Mouse (Mus musculus) heart, embryonic 15.5 days (tissue): ENCODE measurements at regions not wholly inside any gene's neighbourhood (a gene's known extent, or its start where the extent isn't known, plus 50 kb on each side); places are given as distances from the start of the nearest gene placed in this dataset.
A peak's percentile ranks its signal among the peaks of the same experiment; 100 is the strongest.

ENCODE experiments used
- ATAC-seq: fragments of 200-750 bp; cut with Nextera tagmentation; replicated peaks from 2 replicates; pipeline ENCODE4 v1.8.0; 2017; ENCODE audit warnings: low read depth, moderate TSS enrichment; ENCODE audit not compliant: insufficient number of reproducible peaks, insufficient read depth, low FRiP score
- H3K27ac ChIP-seq: fragments of 300-500 bp; sonication (generic); 2 replicates; pipeline ENCODE4 v1.5.1; 2015; ENCODE audit warnings: mild to moderate bottlenecking, inconsistent platforms
- H3K27me3 ChIP-seq: fragments of 300-500 bp; sonication (generic); 2 replicates; pipeline ENCODE4 v1.6.1; 2015; ENCODE audit warnings: inconsistent platforms
- H3K36me3 ChIP-seq: fragments of 300-500 bp; sonication (generic); 2 replicates; pipeline ENCODE4 v1.6.1; 2015; ENCODE audit warnings: mild to moderate bottlenecking, inconsistent platforms
- H3K4me1 ChIP-seq: fragments of 300-500 bp; sonication (generic); replicated peaks from 2 replicates; pipeline ENCODE4 v1.6.1; 2015; ENCODE audit warnings: inconsistent platforms
- H3K4me2 ChIP-seq: fragments of 300-500 bp; sonication (generic); 2 replicates; pipeline ENCODE4 v1.6.1; 2015; ENCODE audit warnings: inconsistent platforms, mild to moderate bottlenecking, moderate library complexity
- H3K4me3 ChIP-seq: fragments of 300-500 bp; sonication (generic); 2 replicates; pipeline ENCODE4 v1.5.1; 2015; ENCODE audit warnings: mild to moderate bottlenecking, inconsistent platforms
- H3K9ac ChIP-seq: fragments of 300-500 bp; sonication (generic); 2 replicates; pipeline ENCODE4 v1.6.1; 2015; ENCODE audit warnings: mild to moderate bottlenecking, inconsistent platforms
- H3K9me3 ChIP-seq: fragments of 300-500 bp; sonication (generic); replicated peaks from 2 replicates; pipeline ENCODE4 v1.6.1; 2016; ENCODE audit warnings: inconsistent platforms
- WGBS: fragments of 180-500 bp; shearing (Covaris S2); methylation state at CpG from one replicate; pipeline ENCODE4 v1.1.7; 2015; ENCODE audit warnings: mixed read lengths; 5-methylcytosine and 5-hydroxymethylcytosine counted together

DNA sequence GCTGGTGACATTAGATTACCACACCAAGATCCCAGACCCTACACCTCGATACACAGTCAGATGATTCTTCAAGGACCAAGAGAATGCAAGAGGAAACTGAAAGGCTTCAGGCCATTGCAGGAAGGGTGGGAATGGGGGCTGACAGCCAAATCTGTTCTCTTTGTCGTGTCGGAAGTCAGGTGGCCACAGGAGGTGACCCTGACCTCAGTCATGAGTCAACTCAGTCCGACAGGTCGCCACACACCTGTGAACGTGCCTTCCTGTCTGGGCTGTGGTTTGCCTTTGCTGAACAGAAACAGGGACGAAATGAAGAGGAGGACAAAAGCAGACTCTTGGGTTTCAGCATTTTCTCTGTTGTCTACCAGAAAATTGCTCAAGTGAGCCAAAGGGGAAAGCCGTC is 318.3 kb upstream of the Gm26657 start:
- no peaks in the 10 kb centered on the region for H3K9me3 ChIP-seq
- ATAC-seq: no peak
- H3K36me3 ChIP-seq: no peaks in the 10 kb centered on the region
- 61% methylated on average over 8 of the region's 8 CpGs for WGBS
- H3K4me1 ChIP-seq: no peaks in the 10 kb centered on the region
- no peak overlapping the region for H3K27ac ChIP-seq
- H3K9ac ChIP-seq: no peak overlapping the region
- H3K4me2 ChIP-seq: no peak overlapping the region
- no peak overlapping the region for H3K4me3 ChIP-seq
- no peaks in the 10 kb centered on the region for H3K27me3 ChIP-seq

DNA sequence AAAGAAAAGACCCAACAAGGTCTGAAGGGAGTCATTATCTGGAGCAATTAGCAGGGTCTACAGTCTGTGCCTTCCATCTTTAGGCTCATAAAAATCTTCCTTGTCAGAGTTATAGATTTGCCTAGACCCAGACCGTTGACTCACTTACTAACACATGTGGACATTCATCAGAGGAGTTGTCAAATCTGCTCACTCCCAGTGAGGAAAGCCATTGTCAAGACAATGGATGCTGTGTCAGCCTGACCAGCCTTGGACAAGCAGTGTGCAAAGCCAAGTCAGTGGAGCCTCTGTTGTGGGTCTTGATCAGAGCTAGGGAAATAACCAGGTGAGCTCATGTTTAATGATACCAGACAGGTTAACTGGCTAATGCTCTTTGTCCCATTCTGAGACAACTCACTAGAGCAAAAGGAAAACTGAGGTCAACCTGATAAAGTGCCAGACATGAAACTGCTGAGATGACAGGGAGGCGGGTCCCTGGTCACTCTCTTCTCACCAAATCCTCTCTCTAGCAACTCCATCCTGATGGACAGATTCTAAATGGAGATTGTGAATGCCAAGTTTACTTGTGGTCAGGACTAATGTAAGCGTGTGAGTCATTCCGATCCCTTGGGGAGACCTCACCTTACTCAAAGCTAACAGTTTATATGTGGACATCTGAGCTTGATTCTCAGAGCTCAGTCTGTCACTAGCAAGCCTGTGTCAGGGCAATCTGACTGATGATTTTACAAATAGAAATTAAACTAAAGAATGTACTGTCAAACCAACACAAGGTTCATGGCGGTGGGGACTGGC is 320.6 kb upstream of the Gm26657 start:
- Histone ChIP-seq H3K36me3 (no peaks in the 10 kb centered on the region), H3K27me3 (no peaks in the 10 kb centered on the region), H3K9me3 (no peaks in the 10 kb centered on the region), H3K4me1 (no peaks in the 10 kb centered on the region), H3K9ac (no peak overlapping the region), H3K27ac (no peak overlapping the region), H3K4me2 (no peak overlapping the region), H3K4me3 (no peak overlapping the region)
- 76% methylated on average over 5 of the region's 5 CpGs for WGBS
- ATAC-seq: no peak

DNA sequence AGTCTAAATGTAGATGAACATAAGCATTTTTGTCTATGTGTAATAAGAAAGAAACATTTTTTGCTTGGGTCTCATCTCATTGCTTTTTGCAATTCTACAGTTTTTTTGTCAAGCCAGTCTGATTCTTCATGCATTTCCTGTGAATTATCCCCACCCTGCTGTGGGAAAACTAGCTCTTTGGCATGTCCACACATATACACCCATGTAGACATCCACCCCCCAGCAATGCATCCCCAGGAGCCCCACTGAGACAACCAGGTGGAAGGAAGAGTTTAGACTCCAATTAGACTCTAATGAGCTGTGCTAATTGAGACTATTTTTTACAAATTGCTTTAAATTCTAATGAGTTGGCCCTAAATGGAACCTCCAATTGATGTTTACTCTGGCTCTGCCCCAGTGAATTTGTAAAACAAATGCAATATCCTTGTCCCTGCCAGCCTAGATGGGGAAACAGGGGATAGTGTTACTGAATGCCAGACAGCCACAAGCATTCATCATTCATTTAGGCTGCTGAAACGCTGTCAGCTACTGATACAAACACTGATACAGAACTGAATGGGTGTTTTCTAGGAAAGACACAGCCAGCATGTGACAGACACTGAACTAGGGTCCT is 328.7 kb upstream of the Gm26657 start:
- WGBS: 19% methylated on average over 1 of the region's 1 CpGs
- ATAC-seq: no peak

DNA sequence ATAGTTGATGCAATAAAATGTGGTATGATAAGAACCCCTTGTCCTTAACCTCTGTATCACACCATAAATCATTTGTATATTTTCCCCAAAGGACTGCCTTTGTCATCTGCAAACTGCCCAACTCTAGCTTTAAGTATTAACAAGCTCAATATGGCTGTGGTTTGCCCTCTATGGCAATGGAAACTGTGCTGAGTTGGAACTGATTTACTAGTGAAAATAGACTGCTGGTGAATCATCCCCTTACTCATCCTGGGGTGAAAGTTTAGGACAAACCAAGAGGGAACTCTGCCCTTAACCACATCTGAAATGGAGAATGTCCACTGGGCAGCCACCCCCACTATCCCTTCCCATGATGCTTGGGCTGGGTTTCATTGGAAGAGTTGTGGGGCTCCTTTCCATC is 346.1 kb upstream of the Gm26657 start:
- no peaks in the 10 kb centered on the region for H3K36me3 ChIP-seq
- H3K4me2 ChIP-seq: no peak overlapping the region
- no peak overlapping the region for H3K9ac ChIP-seq
- H3K4me1 ChIP-seq: no peaks in the 10 kb centered on the region
- H3K9me3 ChIP-seq: no peaks in the 10 kb centered on the region
- ATAC-seq: no peak
- H3K27me3 ChIP-seq: no peaks in the 10 kb centered on the region
- no peak overlapping the region for H3K27ac ChIP-seq
- no peak overlapping the region for H3K4me3 ChIP-seq

More for the DNA sequence above, 328.7 kb upstream of the Gm26657 start:
- Histone ChIP-seq H3K4me2 (no peak overlapping the region), H3K27ac (no peak overlapping the region), H3K36me3 (no peaks in the 10 kb centered on the region), H3K4me3 (no peak overlapping the region), H3K9ac (no peak overlapping the region), H3K4me1 (no peaks in the 10 kb centered on the region), H3K9me3 (no peaks in the 10 kb centered on the region), H3K27me3 (no peaks in the 10 kb centered on the region)

DNA sequence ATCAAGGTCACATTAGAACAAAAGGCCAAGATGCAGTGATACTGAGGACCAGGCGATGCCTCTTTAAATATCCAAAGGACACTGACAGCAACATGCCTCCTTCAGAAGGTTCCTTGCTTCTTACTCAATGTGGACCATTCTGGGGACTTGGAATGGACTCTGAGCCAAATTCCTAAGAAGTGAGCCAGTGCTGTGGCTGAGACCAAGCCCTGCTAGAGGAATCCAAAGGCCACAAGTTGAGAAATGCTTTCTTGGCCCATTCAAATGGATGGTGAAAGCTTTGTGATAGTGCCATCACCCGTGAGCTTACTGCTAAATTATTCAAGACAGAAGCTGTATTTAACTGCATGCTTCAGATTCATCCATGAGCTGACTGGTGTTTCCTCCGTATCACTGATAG is 352.8 kb upstream of the Gm26657 start:
- H3K4me2 ChIP-seq: no peak overlapping the region
- H3K27me3 ChIP-seq: no peaks in the 10 kb centered on the region
- 53% methylated on average over 3 of the region's 3 CpGs for WGBS
- no peak overlapping the region for H3K9ac ChIP-seq
- no peaks in the 10 kb centered on the region for H3K9me3 ChIP-seq
- no peak for ATAC-seq
- no peaks in the 10 kb centered on the region for H3K4me1 ChIP-seq
- no peak overlapping the region for H3K4me3 ChIP-seq
- H3K27ac ChIP-seq: no peak overlapping the region
- no peaks in the 10 kb centered on the region for H3K36me3 ChIP-seq

DNA sequence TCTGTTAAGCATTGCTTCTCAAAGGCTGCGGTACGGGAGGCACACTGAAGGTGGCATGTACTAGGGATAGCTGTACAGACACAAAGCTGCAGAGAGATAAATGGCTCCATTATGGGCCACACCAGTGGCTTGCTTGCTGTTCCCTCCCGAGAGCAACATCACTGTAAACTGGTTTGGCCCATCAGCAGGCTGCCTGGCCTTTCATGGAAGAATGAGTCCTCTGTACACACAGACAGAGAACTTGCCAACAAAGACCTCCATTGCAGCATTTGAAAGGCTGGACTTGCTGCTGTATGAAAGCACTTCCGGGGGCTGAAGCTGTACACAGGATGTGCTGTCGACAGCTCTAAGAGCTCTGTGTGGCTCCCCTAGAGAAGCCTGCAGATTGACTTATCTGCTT is 364.1 kb upstream of the Gm26657 start:
- no peaks in the 10 kb centered on the region for H3K36me3 ChIP-seq
- H3K9ac ChIP-seq: no peak overlapping the region
- no peak for ATAC-seq
- no peak overlapping the region for H3K4me3 ChIP-seq
- 20% methylated on average over 5 of the region's 5 CpGs for WGBS
- H3K4me2 ChIP-seq: peak overlapping the region; percentile 21; the same call in 1 of the 2 replicates
- peak overlapping the region; percentile 33; the same call in 1 of the 2 replicates for H3K27ac ChIP-seq
- peaks cover 9% of the 10 kb centered on the region; the same call in 1 of the 2 replicates for H3K4me1 ChIP-seq
- no peaks in the 10 kb centered on the region for H3K9me3 ChIP-seq
- no peaks in the 10 kb centered on the region for H3K27me3 ChIP-seq

DNA sequence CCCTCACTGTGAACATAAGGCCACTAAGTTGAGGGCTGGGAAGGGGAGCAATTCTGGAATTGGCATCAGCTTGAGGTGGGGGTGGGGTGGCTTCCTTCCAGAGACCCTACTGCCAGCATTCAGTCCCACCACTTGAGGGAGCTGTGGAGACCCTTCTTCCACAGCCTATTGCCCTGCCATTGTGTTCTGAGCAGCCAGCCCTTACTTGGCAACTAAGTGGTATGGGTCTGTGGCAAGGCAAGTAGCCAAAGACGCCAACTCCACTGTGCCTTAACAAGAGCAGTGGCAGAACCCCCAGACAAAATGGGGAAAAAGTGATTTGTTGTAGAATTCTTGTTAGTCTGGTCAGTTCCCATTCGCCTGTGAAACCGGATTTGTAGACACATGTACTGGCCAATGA is 365.4 kb upstream of the Gm26657 start:
- Histone ChIP-seq H3K9ac (no peak overlapping the region), H3K27me3 (no peaks in the 10 kb centered on the region), H3K9me3 (no peaks in the 10 kb centered on the region), H3K4me3 (no peak overlapping the region), H3K36me3 (no peaks in the 10 kb centered on the region), H3K27ac (no peak overlapping the region), H3K4me2 (no peak overlapping the region), H3K4me1 (peaks cover 9% of the 10 kb centered on the region; the same call in 1 of the 2 replicates)
- ATAC-seq: no peak
- WGBS: 87% methylated on average over 3 of the region's 3 CpGs

DNA sequence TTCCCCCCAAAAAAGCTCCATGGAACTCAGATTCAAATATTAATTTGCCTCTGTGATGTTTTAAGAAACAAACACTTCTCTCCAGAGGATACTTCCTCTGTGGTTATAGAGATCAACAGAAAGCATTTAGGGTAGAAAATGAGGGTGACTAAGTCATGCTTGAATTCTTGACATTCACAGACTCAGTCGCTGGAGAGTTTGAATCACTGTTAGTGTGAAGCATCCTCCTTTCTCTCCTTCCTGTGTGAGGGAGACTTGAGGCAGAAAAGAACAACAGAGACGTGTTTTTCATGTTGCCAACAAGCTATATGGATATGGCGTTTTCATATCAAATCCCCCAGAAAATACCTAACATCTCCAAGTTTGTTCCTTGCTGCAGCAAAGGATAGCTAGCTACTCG is 366.1 kb upstream of the Gm26657 start:
- Histone ChIP-seq H3K9ac (no peak overlapping the region), H3K4me3 (no peak overlapping the region), H3K27ac (no peak overlapping the region), H3K4me2 (no peak overlapping the region), H3K4me1 (peaks cover 9% of the 10 kb centered on the region; the same call in 1 of the 2 replicates), H3K36me3 (no peaks in the 10 kb centered on the region), H3K27me3 (no peaks in the 10 kb centered on the region), H3K9me3 (no peaks in the 10 kb centered on the region)
- ATAC-seq: no peak
- WGBS: 72% methylated on average over 4 of the region's 4 CpGs

DNA sequence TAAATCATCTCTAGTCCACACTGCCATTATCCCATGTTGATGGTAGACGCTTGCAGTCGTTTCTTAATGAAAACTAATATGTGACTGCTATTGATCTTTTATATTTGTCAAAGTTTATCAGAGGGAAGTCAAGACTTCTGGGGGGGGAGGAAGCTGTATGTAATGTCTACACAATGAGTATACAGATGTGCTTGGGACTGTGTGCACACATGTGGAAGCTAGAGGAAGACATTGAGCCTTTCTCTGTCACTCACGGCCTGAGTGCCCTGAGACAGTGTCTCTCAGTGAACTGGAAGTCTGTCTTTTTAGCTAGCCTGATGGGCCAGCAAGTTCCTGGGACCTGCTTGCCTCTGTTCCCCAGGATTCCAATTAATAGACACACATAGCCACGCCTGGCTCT is 366.7 kb upstream of the Gm26657 start:
- H3K36me3 ChIP-seq: no peaks in the 10 kb centered on the region
- WGBS: 73% methylated on average over 4 of the region's 4 CpGs
- no peak overlapping the region for H3K27ac ChIP-seq
- no peak for ATAC-seq
- H3K4me1 ChIP-seq: peaks cover 9% of the 10 kb centered on the region; the same call in 1 of the 2 replicates
- no peak overlapping the region for H3K4me3 ChIP-seq
- no peak overlapping the region for H3K9ac ChIP-seq
- no peak overlapping the region for H3K4me2 ChIP-seq
- H3K27me3 ChIP-seq: no peaks in the 10 kb centered on the region
- no peaks in the 10 kb centered on the region for H3K9me3 ChIP-seq

DNA sequence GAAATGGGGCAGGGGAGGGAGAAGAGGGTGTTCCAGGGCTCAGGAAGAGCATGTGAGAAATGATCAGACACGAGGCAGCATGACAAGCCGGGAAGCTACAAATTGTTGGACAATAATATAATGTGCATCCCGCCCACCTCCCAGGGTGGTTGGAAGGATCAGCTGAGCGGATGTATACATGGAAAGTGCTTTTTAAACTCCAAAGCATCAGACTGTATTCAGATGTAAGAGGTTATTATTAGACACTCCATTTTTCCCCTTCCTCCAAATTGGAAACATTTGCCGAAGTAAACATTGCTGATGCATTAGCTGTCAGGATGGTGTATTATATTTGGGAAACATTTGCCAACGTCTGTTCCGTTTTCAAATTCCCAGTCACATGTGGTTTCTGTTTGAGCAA is 367.2 kb upstream of the Gm26657 start:
- Histone ChIP-seq H3K4me2 (no peak overlapping the region), H3K27ac (no peak overlapping the region), H3K4me1 (peaks cover 9% of the 10 kb centered on the region; the same call in 1 of the 2 replicates), H3K9ac (no peak overlapping the region), H3K9me3 (no peaks in the 10 kb centered on the region), H3K4me3 (no peak overlapping the region), H3K36me3 (no peaks in the 10 kb centered on the region), H3K27me3 (no peaks in the 10 kb centered on the region)
- 71% methylated on average over 7 of the region's 7 CpGs for WGBS
- ATAC-seq: no peak

DNA sequence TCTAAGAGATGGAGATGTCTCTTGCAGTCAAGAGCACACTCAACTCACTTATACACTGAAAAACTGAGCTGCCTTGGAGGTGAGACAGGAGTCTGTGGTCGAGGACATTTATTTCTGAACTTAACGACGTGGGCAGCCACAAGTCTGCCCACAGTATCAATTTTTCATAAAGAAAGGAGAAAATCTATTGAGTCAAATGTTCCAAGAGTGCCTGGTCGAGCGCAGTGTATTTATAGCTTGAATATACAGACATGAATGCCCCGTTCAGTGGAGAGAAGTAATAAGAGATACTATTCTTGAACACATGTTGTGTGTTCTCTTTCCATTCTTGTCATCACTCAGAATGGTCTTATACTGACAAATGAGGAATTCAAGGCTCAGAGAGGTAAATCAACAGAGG is 375.3 kb upstream of the Gm26657 start:
- Histone ChIP-seq H3K9me3 (no peaks in the 10 kb centered on the region), H3K9ac (no peak overlapping the region), H3K4me3 (no peak overlapping the region), H3K36me3 (no peaks in the 10 kb centered on the region), H3K27me3 (no peaks in the 10 kb centered on the region), H3K4me2 (no peak overlapping the region), H3K27ac (no peak overlapping the region), H3K4me1 (no peaks in the 10 kb centered on the region)
- 58% methylated on average over 6 of the region's 6 CpGs for WGBS
- no peak for ATAC-seq

DNA sequence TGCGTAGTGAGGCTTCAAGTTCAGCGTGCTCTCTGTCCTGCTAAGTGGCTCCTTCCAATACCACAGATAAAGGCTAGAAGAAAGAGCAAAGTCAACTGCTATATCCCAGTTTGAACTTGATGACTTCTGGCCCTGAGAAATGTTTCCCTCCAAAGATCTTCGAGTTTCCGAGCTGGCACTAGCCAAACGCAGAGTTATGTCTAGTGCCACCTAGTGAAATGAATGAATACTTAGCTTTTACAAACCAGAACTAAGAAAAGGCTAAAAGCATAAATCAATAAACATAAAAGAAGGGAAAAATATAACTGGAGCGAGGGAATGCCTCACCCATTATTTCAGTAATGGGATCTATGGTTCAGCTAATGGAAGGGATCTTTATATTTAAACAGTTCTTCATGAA is 377.7 kb upstream of the Gm26657 start:
- WGBS: 33% methylated on average over 6 of the region's 6 CpGs
- Histone ChIP-seq H3K9me3 (no peaks in the 10 kb centered on the region), H3K4me1 (no peaks in the 10 kb centered on the region), H3K27ac (no peak overlapping the region), H3K4me3 (no peak overlapping the region), H3K9ac (no peak overlapping the region), H3K4me2 (no peak overlapping the region), H3K36me3 (no peaks in the 10 kb centered on the region), H3K27me3 (no peaks in the 10 kb centered on the region)
- no peak for ATAC-seq
